Mouse (Mus musculus) embryonic facial prominence, embryonic 15.5 days (tissue): ENCODE measurements around the gene Scd2. TPM values are rescaled to one million over a fixed set of nuclear protein-coding genes. Genes with fewer than 3 reads are reported as not detected.
"Not testable (repeated sequence)": the region's sequence is repeated elsewhere in the genome, so short reads cannot be mapped to it uniquely, and the experiment has no call there.

Experiments used
- ATAC-seq: fragments of 200-750 bp; cut with Nextera tagmentation; 2 replicates; pipeline ENCODE4 v1.8.0; 2017; ENCODE audit warnings: low read depth, moderate TSS enrichment; ENCODE audit not compliant: insufficient number of reproducible peaks, low FRiP score, low TSS enrichment
- H3K27ac ChIP-seq: fragments of 300-500 bp; sonication (generic); replicated peaks from 2 replicates; pipeline ENCODE4 v1.5.1; 2015; ENCODE audit warnings: mild to moderate bottlenecking, inconsistent platforms
- H3K27me3 ChIP-seq: fragments of 300-500 bp; sonication (generic); 2 replicates; pipeline ENCODE4 v1.6.1; 2015; ENCODE audit warnings: inconsistent platforms
- H3K36me3 ChIP-seq: fragments of 300-500 bp; sonication (generic); 2 replicates; pipeline ENCODE4 v1.6.1; 2015; ENCODE audit warnings: mild to moderate bottlenecking, inconsistent platforms
- H3K4me1 ChIP-seq: fragments of 300-500 bp; sonication (generic); 2 replicates; pipeline ENCODE4 v1.6.1; 2015; ENCODE audit warnings: inconsistent platforms
- H3K4me2 ChIP-seq: fragments of 300-500 bp; sonication (generic); replicated peaks from 2 replicates; pipeline ENCODE4 v1.6.1; 2015; ENCODE audit warnings: mild to moderate bottlenecking, inconsistent platforms
- H3K4me3 ChIP-seq: fragments of 300-500 bp; sonication (generic); replicated peaks from 2 replicates; pipeline ENCODE4 v1.5.1; 2015; ENCODE audit warnings: mild to moderate bottlenecking, inconsistent platforms
- H3K9ac ChIP-seq: fragments of 300-500 bp; sonication (generic); 2 replicates; pipeline ENCODE4 v1.6.1; 2015; ENCODE audit warnings: inconsistent platforms
- H3K9me3 ChIP-seq: fragments of 300-500 bp; sonication (generic); replicated peaks from 2 replicates; pipeline ENCODE4 v1.6.1; 2016; ENCODE audit warnings: inconsistent platforms
- WGBS: fragments of 180-500 bp; shearing (Covaris S2); methylation state at CpG from one replicate; pipeline ENCODE4 v1.1.7; 2015; 5-methylcytosine and 5-hydroxymethylcytosine counted together
- polyA plus RNA-seq: library from polyadenylated mRNA; unstranded; fragments of >200 nt; fragmentation: Nextera tagmentation; extraction: Ambion mirVana; gene quantifications from 2 replicates; pipeline ENCODE4 v1.2.1, GENCODE M21; 2015

The Scd2 gene
- polyA plus RNA-seq, 1 experiment from 2014 or later = 179 TPM

- peaks cover 10% of the 10 kb centered on the region for H3K4me1 ChIP-seq
Observed at GRCm38 (mm10) chr19:44275418-44275817, 18.1 kb upstream of the Scd2 start.

GRCm38 (mm10) chr19:44276861-44277260 lies 16.6 kb upstream of the Scd2 start:
- no peak overlapping the region for H3K4me2 ChIP-seq
- 70% methylated on average over 5 of the region's 5 CpGs for WGBS
- no peaks in the 10 kb centered on the region for H3K27me3 ChIP-seq
- H3K9ac ChIP-seq = no peak overlapping the region
- H3K4me1 ChIP-seq = peaks cover 24% of the 10 kb centered on the region
- no peak overlapping the region for H3K27ac ChIP-seq
- H3K9me3 ChIP-seq = no peaks in the 10 kb centered on the region
- no peak for ATAC-seq
- H3K4me3 ChIP-seq = no peak overlapping the region
- H3K36me3 ChIP-seq = no peaks in the 10 kb centered on the region

More at GRCm38 (mm10) chr19:44275418-44275817, 18.1 kb upstream of the Scd2 start:
- WGBS = 81% methylated on average over 1 of the region's 1 CpGs
- Histone ChIP-seq H3K27ac (no peak overlapping the region), H3K9ac (no peak overlapping the region), H3K4me2 (no peak overlapping the region), H3K9me3 (no peaks in the 10 kb centered on the region), H3K27me3 (no peaks in the 10 kb centered on the region), H3K4me3 (no peak overlapping the region), H3K36me3 (no peaks in the 10 kb centered on the region)
- ATAC-seq = no peak

DNA sequence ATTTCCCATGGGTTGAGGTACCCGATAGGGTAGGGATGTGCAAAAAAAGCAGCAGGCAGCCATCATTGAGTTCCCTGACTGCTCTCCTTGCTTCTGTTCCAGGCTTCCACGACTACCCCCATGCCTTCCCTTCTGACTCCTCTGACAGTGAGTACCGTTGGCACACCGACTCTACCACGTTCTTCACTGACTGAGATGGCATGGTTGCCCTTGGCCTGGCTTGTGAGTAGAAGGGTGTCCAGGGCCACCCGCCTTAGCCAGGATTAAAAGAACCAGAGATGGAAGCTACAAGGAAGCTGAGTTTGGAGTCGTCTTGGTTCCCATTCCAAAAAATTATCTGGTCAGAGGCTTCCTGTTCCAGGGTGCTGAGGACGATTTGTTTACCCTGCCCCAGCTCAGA lies 15.5 kb upstream of the Scd2 start:
- 88% methylated on average over 8 of the region's 8 CpGs for WGBS

DNA sequence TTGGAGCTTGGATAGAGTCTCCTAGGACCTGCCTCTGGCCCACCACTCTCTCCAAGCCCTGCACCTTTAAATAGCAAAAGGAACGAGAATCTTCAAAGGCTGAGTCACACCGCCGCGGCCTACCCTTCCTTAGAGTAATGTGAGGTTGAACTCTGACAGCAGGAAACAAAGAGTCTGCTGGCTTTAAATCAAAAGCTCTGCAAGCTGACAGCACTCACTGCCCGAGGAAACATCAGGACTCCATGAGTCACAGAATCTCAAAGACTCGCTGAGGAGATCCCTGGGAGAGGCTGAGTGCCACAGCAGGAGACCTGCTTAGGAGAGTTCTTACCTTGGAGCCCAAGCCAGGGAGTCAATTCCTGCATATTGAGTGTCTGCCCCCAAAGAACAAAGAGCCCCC lies 12.7 kb upstream of the Scd2 start:
- Histone ChIP-seq H3K36me3 (no peaks in the 10 kb centered on the region), H3K9me3 (no peaks in the 10 kb centered on the region), H3K9ac (no peak overlapping the region), H3K27ac (peak overlapping the region; percentile 85), H3K4me2 (peak overlapping the region; percentile 12; the same call in 1 of the 2 replicates), H3K27me3 (no peaks in the 10 kb centered on the region), H3K4me3 (no peak overlapping the region), H3K4me1 (peaks cover 47% of the 10 kb centered on the region)
- 7% methylated on average over 6 of the region's 6 CpGs for WGBS
- no peak for ATAC-seq

More for the DNA sequence above, 15.5 kb upstream of the Scd2 start:
- Histone ChIP-seq H3K4me3 (no peak overlapping the region), H3K4me1 (peaks cover 34% of the 10 kb centered on the region), H3K27ac (no peak overlapping the region), H3K9ac (no peak overlapping the region), H3K4me2 (no peak overlapping the region), H3K9me3 (no peaks in the 10 kb centered on the region), H3K36me3 (no peaks in the 10 kb centered on the region), H3K27me3 (no peaks in the 10 kb centered on the region)
- ATAC-seq = no peak

DNA sequence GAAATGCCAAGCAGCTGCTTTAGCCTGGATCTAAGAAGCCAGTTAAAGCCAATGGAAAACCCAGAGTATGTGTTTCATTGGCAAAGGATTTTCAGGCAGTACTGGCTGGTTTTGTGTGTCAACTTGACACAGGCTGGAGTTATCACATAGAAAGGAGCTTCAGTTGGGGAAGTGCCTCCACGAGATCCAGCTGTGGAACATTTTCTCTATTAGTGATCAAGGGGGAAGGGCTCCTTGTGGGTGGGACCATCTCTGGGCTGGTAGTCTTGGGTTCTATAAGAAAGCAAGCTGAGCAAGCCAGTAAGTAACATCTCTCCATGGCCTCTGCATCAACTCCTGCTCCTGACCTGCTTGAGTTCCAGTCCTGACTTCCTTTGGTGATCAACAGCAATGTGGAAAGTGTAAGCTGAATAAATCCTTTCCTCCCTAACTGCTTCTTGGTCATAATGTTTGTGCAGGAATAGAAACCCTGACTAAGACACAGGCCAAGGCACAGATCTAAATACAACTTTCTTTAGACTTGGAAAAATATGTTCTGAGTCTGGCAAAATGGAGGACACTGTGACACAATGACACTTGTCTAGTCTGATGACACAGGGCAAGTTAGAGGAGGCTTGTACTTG lies 11.5 kb upstream of the Scd2 start:
- ATAC-seq, H3K27me3 ChIP-seq, H3K4me2 ChIP-seq, H3K36me3 ChIP-seq, H3K9ac ChIP-seq, H3K9me3 ChIP-seq, H3K4me3 ChIP-seq: not testable (repeated sequence)
- H3K27ac ChIP-seq = peak overlapping the region; percentile 85
- H3K4me1 ChIP-seq = peaks cover 49% of the 10 kb centered on the region
- 15% methylated on average over 1 of the region's 1 CpGs for WGBS

- Histone ChIP-seq H3K4me3 (no peak overlapping the region), H3K9ac (no peak overlapping the region), H3K27ac (peak overlapping the region; percentile 85), H3K36me3 (no peaks in the 10 kb centered on the region), H3K27me3 (no peaks in the 10 kb centered on the region), H3K9me3 (no peaks in the 10 kb centered on the region), H3K4me1 (peaks cover 49% of the 10 kb centered on the region), H3K4me2 (no peak overlapping the region)
- WGBS = 34% methylated on average over 9 of the region's 9 CpGs
- no peak for ATAC-seq
Observed at GRCm38 (mm10) chr19:44282534-44283156, 10.8 kb upstream of the Scd2 start.

GRCm38 (mm10) chr19:44283157-44284024 lies 10.1 kb upstream of the Scd2 start:
- Histone ChIP-seq H3K4me1 (peaks cover 49% of the 10 kb centered on the region), H3K4me2 (peak overlapping the region; percentile 72), H3K4me3 (peak overlapping the region; percentile 45), H3K9ac (no peak overlapping the region), H3K27me3 (no peaks in the 10 kb centered on the region), H3K27ac (peak overlapping the region; percentile 97), H3K36me3 (no peaks in the 10 kb centered on the region), H3K9me3 (no peaks in the 10 kb centered on the region)
- 31% methylated on average over 15 of the region's 15 CpGs for WGBS
- ATAC-seq = no peak

DNA sequence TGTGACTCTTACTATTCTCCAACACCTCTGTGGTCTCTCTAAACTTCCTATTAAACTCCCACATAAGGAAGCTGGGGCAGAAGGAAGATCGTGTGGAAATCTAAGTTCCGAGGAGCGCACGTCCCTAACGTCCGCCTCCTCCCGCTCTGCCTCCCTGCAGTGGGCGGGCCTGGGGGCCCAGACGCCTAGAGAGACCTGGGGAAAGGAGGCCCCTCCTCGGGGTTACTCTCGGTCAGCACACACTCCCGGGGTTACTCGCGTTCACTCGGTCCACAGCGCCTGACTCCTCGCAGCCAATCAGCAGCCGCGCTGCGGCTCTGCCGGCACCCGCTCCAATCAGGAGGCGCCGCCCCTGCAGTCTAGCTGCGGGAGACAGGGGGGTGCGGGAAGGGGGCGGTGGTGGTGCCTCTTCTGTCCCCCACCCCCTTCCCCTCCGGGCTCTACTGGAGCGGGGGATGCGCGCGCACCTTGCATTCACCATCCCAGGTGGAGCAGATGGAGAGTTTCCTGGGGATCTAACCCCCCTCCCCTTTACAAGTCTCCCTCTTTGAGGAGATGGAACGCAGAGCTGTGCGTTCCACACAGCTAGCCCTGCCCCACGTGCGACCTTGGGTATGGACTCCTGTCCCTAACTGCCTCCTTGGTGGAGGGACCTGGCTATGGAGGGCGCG lies 9.3 kb upstream of the Scd2 start:
- ATAC-seq = peak; percentile 99
- no peaks in the 10 kb centered on the region for H3K9me3 ChIP-seq
- H3K4me1 ChIP-seq = peaks cover 49% of the 10 kb centered on the region
- WGBS = 0% methylated on average over 38 of the region's 38 CpGs
- peak overlapping the region; percentile 10; the same call in 1 of the 2 replicates for H3K9ac ChIP-seq
- no peaks in the 10 kb centered on the region for H3K36me3 ChIP-seq
- peak overlapping the region; percentile 97 for H3K27ac ChIP-seq
- H3K4me3 ChIP-seq = peak overlapping the region; percentile 45
- no peaks in the 10 kb centered on the region for H3K27me3 ChIP-seq
- peak overlapping the region; percentile 72 for H3K4me2 ChIP-seq

GRCm38 (mm10) chr19:44284723-44285122 lies 8.8 kb upstream of the Scd2 start:
- H3K27ac ChIP-seq = peak overlapping the region; percentile 97
- H3K4me3 ChIP-seq = peak overlapping the region; percentile 45
- H3K36me3 ChIP-seq = no peaks in the 10 kb centered on the region
- peaks cover 49% of the 10 kb centered on the region for H3K4me1 ChIP-seq
- ATAC-seq = peak; percentile 5; the same call in 1 of the 2 replicates
- H3K27me3 ChIP-seq = no peaks in the 10 kb centered on the region
- no peaks in the 10 kb centered on the region for H3K9me3 ChIP-seq
- peak overlapping the region; percentile 10; the same call in 1 of the 2 replicates for H3K9ac ChIP-seq
- 2% methylated on average over 11 of the region's 11 CpGs for WGBS
- peak overlapping the region; percentile 72 for H3K4me2 ChIP-seq

- no peak overlapping the region; the same call in 1 of the 2 replicates for H3K27ac ChIP-seq
- no peak for ATAC-seq
Observed at GRCm38 (mm10) chr19:44285554-44285953, 7.9 kb upstream of the Scd2 start.

GRCm38 (mm10) chr19:44286109-44286508 lies 7.4 kb upstream of the Scd2 start:
- no peaks in the 10 kb centered on the region for H3K27me3 ChIP-seq
- H3K4me3 ChIP-seq = no peak overlapping the region
- no peak overlapping the region for H3K27ac ChIP-seq
- WGBS = 65% methylated on average over 2 of the region's 2 CpGs
- no peaks in the 10 kb centered on the region for H3K9me3 ChIP-seq
- ATAC-seq = no peak
- H3K9ac ChIP-seq = no peak overlapping the region
- peaks cover 37% of the 10 kb centered on the region for H3K4me1 ChIP-seq
- no peaks in the 10 kb centered on the region for H3K36me3 ChIP-seq
- H3K4me2 ChIP-seq = no peak overlapping the region

More at GRCm38 (mm10) chr19:44285554-44285953, 7.9 kb upstream of the Scd2 start:
- no peak overlapping the region for H3K4me2 ChIP-seq
- no peak overlapping the region for H3K4me3 ChIP-seq
- H3K36me3 ChIP-seq = no peaks in the 10 kb centered on the region
- WGBS = 88% methylated on average over 8 of the region's 8 CpGs
- peaks cover 43% of the 10 kb centered on the region for H3K4me1 ChIP-seq
- H3K9ac ChIP-seq = no peak overlapping the region
- no peaks in the 10 kb centered on the region for H3K9me3 ChIP-seq
- H3K27me3 ChIP-seq = no peaks in the 10 kb centered on the region
